Mouse (Mus musculus) kidney, embryonic 15.5 days (tissue): Measurements from ENCODE around the gene Gm44511. TPM values are rescaled to one million over a fixed set of nuclear protein-coding genes. Genes with fewer than 3 reads are reported as not detected.
A peak's percentile ranks its signal among the peaks of the same experiment; 100 is the strongest.

Experiments used
- ATAC-seq: fragments of 200-750 bp; cut with Nextera tagmentation; replicated peaks from 2 replicates; pipeline ENCODE4 v1.8.0; 2017; ENCODE audit warnings: moderate TSS enrichment; ENCODE audit not compliant: low FRiP score
- H3K27ac ChIP-seq: fragments of 300-500 bp; sonication (generic); 2 replicates; pipeline ENCODE4 v1.5.1; 2015; ENCODE audit warnings: mild to moderate bottlenecking, inconsistent platforms
- H3K27me3 ChIP-seq: fragments of 300-500 bp; sonication (generic); 2 replicates; pipeline ENCODE4 v1.6.1; 2015; ENCODE audit warnings: inconsistent platforms
- H3K36me3 ChIP-seq: fragments of 300-500 bp; sonication (generic); 2 replicates; pipeline ENCODE4 v1.6.1; 2015; ENCODE audit warnings: inconsistent platforms
- H3K4me1 ChIP-seq: fragments of 300-500 bp; sonication (generic); 2 replicates; pipeline ENCODE4 v1.6.1; 2015; ENCODE audit warnings: inconsistent platforms
- H3K4me2 ChIP-seq: fragments of 300-500 bp; sonication (generic); 2 replicates; pipeline ENCODE4 v1.6.1; 2015; ENCODE audit warnings: moderate library complexity, mild to moderate bottlenecking, inconsistent platforms
- H3K4me3 ChIP-seq: fragments of 300-500 bp; sonication (generic); replicated peaks from 2 replicates; pipeline ENCODE4 v1.5.1; 2015; ENCODE audit warnings: mild to moderate bottlenecking, inconsistent platforms
- H3K9ac ChIP-seq: fragments of 300-500 bp; sonication (generic); 2 replicates; pipeline ENCODE4 v1.6.1; 2015; ENCODE audit warnings: mild to moderate bottlenecking, inconsistent platforms
- H3K9me3 ChIP-seq: fragments of 300-500 bp; sonication (generic); replicated peaks from 2 replicates; pipeline ENCODE4 v1.6.1; 2016; ENCODE audit warnings: inconsistent platforms
- whole genome bisulfite sequencing: fragments of 180-500 bp; shearing (Covaris S2); methylation state at CpG from one replicate; pipeline ENCODE4 v1.1.7; 2015; ENCODE audit warnings: mixed read lengths; 5-methylcytosine and 5-hydroxymethylcytosine counted together
- polyA plus RNA-seq: library from polyadenylated mRNA; unstranded; fragments of >200 nt; fragmentation: Nextera tagmentation; extraction: Ambion mirVana; gene quantifications from 2 replicates; pipeline ENCODE4 v1.2.1, GENCODE M21; 2015

Gm44511 gene
- polyA plus RNA-seq, 1 experiment from 2014 or later = not detected

GRCm38 (mm10) chr6:128839266-128839771 is 13.2 kb upstream of the Gm44511 start:
- Histone ChIP-seq H3K4me1 (peaks cover 29% of the 10 kb centered on the region), H3K36me3 (no peaks in the 10 kb centered on the region), H3K4me2 (peak overlapping the region; percentile 86), H3K4me3 (peak overlapping the region; percentile 87), H3K9me3 (no peaks in the 10 kb centered on the region), H3K27ac (peak overlapping the region; percentile 97), H3K9ac (peak overlapping the region; percentile 50), H3K27me3 (no peaks in the 10 kb centered on the region)
- peak; percentile 38 for ATAC-seq
- under 1% methylated on average over 17 of the region's 17 CpGs for WGBS

- H3K36me3 ChIP-seq = no peaks in the 10 kb centered on the region
- peaks cover 25% of the 10 kb centered on the region for H3K4me1 ChIP-seq
- H3K4me2 ChIP-seq = peak overlapping the region; percentile 86
- WGBS = under 1% methylated on average over 49 of the region's 49 CpGs
- no peaks in the 10 kb centered on the region for H3K9me3 ChIP-seq
- H3K27me3 ChIP-seq = no peaks in the 10 kb centered on the region
- H3K27ac ChIP-seq = peak overlapping the region; percentile 97
- peak; percentile 64 for ATAC-seq
- peak overlapping the region; percentile 83 for H3K9ac ChIP-seq
- peak overlapping the region; percentile 87 for H3K4me3 ChIP-seq
Measured at GRCm38 (mm10) chr6:128838342-128839265, 12.5 kb upstream of the Gm44511 start.

GRCm38 (mm10) chr6:128837454-128838341 is 11.6 kb upstream of the Gm44511 start:
- Histone ChIP-seq H3K27ac (peak overlapping the region; percentile 97), H3K9ac (peak overlapping the region; percentile 56), H3K27me3 (no peaks in the 10 kb centered on the region), H3K4me1 (peaks cover 25% of the 10 kb centered on the region), H3K36me3 (no peaks in the 10 kb centered on the region), H3K4me2 (peak overlapping the region; percentile 86), H3K4me3 (peak overlapping the region; percentile 87), H3K9me3 (no peaks in the 10 kb centered on the region)
- WGBS = 2% methylated on average over 14 of the region's 14 CpGs
- peak; percentile 22 for ATAC-seq

GRCm38 (mm10) chr6:128836955-128837334 is 10.8 kb upstream of the Gm44511 start:
- Histone ChIP-seq H3K36me3 (no peaks in the 10 kb centered on the region), H3K4me2 (peak overlapping the region; percentile 86), H3K9me3 (no peaks in the 10 kb centered on the region), H3K27ac (peak overlapping the region; percentile 97), H3K9ac (no peak overlapping the region), H3K4me1 (peaks cover 19% of the 10 kb centered on the region), H3K4me3 (peak overlapping the region; percentile 87), H3K27me3 (no peaks in the 10 kb centered on the region)
- ATAC-seq = no peak
- WGBS = 86% methylated on average over 6 of the region's 6 CpGs

- ATAC-seq = no peak
- no peaks in the 10 kb centered on the region for H3K36me3 ChIP-seq
- 92% methylated on average over 8 of the region's 8 CpGs for WGBS
Measured at GRCm38 (mm10) chr6:128836191-128836954, 10.3 kb upstream of the Gm44511 start.

GRCm38 (mm10) chr6:128835571-128835970 is 9.5 kb upstream of the Gm44511 start:
- Histone ChIP-seq H3K4me2 (no peak overlapping the region), H3K4me3 (no peak overlapping the region), H3K27me3 (no peaks in the 10 kb centered on the region), H3K9me3 (no peaks in the 10 kb centered on the region), H3K9ac (no peak overlapping the region), H3K4me1 (peaks cover 15% of the 10 kb centered on the region), H3K36me3 (no peaks in the 10 kb centered on the region), H3K27ac (no peak overlapping the region)
- ATAC-seq = no peak
- 89% methylated on average over 4 of the region's 4 CpGs for WGBS

More at GRCm38 (mm10) chr6:128836191-128836954, 10.3 kb upstream of the Gm44511 start:
- Histone ChIP-seq H3K9ac (no peak overlapping the region), H3K4me3 (no peak overlapping the region), H3K27ac (no peak overlapping the region), H3K4me1 (peaks cover 15% of the 10 kb centered on the region), H3K4me2 (no peak overlapping the region), H3K9me3 (no peaks in the 10 kb centered on the region), H3K27me3 (no peaks in the 10 kb centered on the region)

- no peak overlapping the region for H3K4me2 ChIP-seq
- no peak overlapping the region for H3K27ac ChIP-seq
- no peak for ATAC-seq
- H3K9me3 ChIP-seq = no peaks in the 10 kb centered on the region
- 80% methylated on average over 10 of the region's 10 CpGs for WGBS
- no peaks in the 10 kb centered on the region for H3K27me3 ChIP-seq
- H3K4me1 ChIP-seq = peaks cover 8% of the 10 kb centered on the region; the same call in 1 of the 2 replicates
- no peak overlapping the region for H3K9ac ChIP-seq
- no peaks in the 10 kb centered on the region for H3K36me3 ChIP-seq
- no peak overlapping the region for H3K4me3 ChIP-seq
Measured at GRCm38 (mm10) chr6:128833046-128833445, 6.9 kb upstream of the Gm44511 start.

GRCm38 (mm10) chr6:128829837-128830236 is 3.7 kb upstream of the Gm44511 start:
- Histone ChIP-seq H3K27ac (no peak overlapping the region), H3K36me3 (no peaks in the 10 kb centered on the region), H3K27me3 (no peaks in the 10 kb centered on the region), H3K4me1 (no peaks in the 10 kb centered on the region), H3K9ac (no peak overlapping the region), H3K4me3 (no peak overlapping the region), H3K9me3 (no peaks in the 10 kb centered on the region), H3K4me2 (no peak overlapping the region)
- no peak for ATAC-seq
- 57% methylated on average over 4 of the region's 4 CpGs for WGBS

GRCm38 (mm10) chr6:128826781-128827180 is 666 bp upstream of the Gm44511 start:
- no peak for ATAC-seq
- Histone ChIP-seq H3K9ac (no peak overlapping the region), H3K27me3 (no peaks in the 10 kb centered on the region), H3K4me2 (no peak overlapping the region), H3K36me3 (no peaks in the 10 kb centered on the region), H3K4me3 (no peak overlapping the region), H3K27ac (no peak overlapping the region), H3K9me3 (no peaks in the 10 kb centered on the region), H3K4me1 (no peaks in the 10 kb centered on the region)
- WGBS = 89% methylated on average over 3 of the region's 3 CpGs

GRCm38 (mm10) chr6:128818083-128818802 is 7.9 kb downstream of the Gm44511 start:
- Histone ChIP-seq H3K27ac (no peak overlapping the region), H3K4me1 (no peaks in the 10 kb centered on the region), H3K9me3 (no peaks in the 10 kb centered on the region), H3K36me3 (no peaks in the 10 kb centered on the region), H3K4me3 (no peak overlapping the region), H3K27me3 (no peaks in the 10 kb centered on the region), H3K4me2 (no peak overlapping the region), H3K9ac (no peak overlapping the region)
- ATAC-seq = no peak
- WGBS = 82% methylated on average over 4 of the region's 4 CpGs

GRCm38 (mm10) chr6:128808532-128808931 is 17.6 kb downstream of the Gm44511 start:
- no peak overlapping the region for H3K27ac ChIP-seq
- H3K4me1 ChIP-seq = no peaks in the 10 kb centered on the region
- H3K9me3 ChIP-seq = no peaks in the 10 kb centered on the region
- H3K4me3 ChIP-seq = no peak overlapping the region
- no peak overlapping the region for H3K4me2 ChIP-seq
- H3K36me3 ChIP-seq = no peaks in the 10 kb centered on the region
- no peaks in the 10 kb centered on the region for H3K27me3 ChIP-seq
- ATAC-seq = no peak
- H3K9ac ChIP-seq = no peak overlapping the region
- 88% methylated on average over 5 of the region's 5 CpGs for WGBS
